Mouse (Mus musculus) urinary bladder, postnatal 25 days (tissue): Measurements from ENCODE around the gene Gm20870.
"Not testable (repeated sequence)": the region's sequence is repeated elsewhere in the genome, so short reads cannot be mapped to it uniquely, and the experiment has no call there.

Experiments used
- DNase-seq: peaks from one replicate; pipeline ENCODE4 v3.0.0; 2022; ENCODE audit warnings: low spot score

Gm20870 gene

DNA sequence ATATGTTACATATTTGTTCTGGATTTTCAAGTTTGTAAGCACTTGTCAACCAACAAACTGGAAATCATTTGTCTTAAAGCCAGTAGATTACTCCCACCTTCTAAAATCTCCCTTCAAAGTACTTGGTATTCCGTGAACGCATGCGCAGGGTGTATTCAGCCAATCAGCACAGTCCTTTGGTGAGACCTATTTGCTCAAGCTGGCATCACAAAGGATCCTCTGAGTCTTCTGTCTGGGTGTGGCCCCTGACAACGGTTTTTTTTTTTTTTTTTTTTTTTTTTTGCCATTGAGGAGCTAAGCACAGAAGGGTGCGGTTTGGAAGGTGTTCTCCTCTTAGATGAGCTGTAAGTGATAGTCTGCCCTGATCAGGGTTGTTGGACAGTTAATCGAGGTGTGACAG lies at the start of gene Gm20870:
Gene Gm20870 (plus strand): TSS at position 301 of the 400 bp plus-strand sequence.
- not testable (repeated sequence) for DNase-seq
